Mouse (Mus musculus) neural tube, postnatal 0 days (tissue): Measurements from ENCODE around the gene Pacrg. TPM values are rescaled to one million over a fixed set of nuclear protein-coding genes. Genes with fewer than 3 reads are reported as not detected.

Experiments
- polyA plus RNA-seq: library from polyadenylated mRNA; unstranded; fragments of >200 nt; fragmentation: Nextera tagmentation; extraction: Ambion mirVana; gene quantifications from 2 replicates; pipeline ENCODE4 v1.2.1, GENCODE M21; 2015

Gene Pacrg
- polyA plus RNA-seq: 22.9 and 25.8 TPM in 2 replicates

DNA sequence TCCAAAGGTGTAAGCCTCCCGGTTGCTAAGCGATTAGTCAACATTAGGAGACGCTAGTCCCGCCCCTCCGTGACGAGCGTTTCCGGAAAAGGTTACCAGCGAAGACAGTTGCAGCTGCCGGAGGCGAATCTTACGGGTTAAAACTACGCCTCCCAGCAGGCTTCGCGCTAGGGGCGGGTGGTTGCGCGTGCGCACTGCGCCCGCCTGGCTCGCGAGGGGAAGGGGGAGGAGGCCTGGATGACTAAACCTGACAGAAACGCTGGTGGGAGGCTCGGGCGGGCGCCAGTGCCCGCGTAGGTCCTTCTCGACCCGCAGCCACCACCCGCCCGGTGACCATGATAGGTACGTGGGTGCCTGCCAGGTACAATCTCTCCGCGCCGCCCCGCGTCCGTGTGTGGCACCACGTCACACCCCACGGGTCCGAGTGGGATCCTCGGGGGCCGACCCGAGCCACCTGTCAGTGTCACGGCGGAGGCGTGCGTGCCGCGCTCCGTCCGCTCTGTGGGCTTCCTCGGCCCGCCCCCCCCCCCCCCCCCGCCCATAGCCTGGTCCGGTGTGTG, at the start of gene Pacrg, which contains the start of gene Prkn:
Gene Pacrg (minus strand): TSS at position 164 of the 560 bp plus-strand sequence.
Gene Prkn (plus strand): TSS at position 237 of the 560 bp plus-strand sequence.

Other genes starting within 250 kb of the Pacrg start
- gene Prkn, start 73 bp upstream of the Pacrg start, polyA plus RNA-seq: 7.2 and 8.9 TPM in 2 replicates